In genomic region chr7:122288605-122289242, GRCm38 (mm10) we compare ENCODE assay signal across 8 mouse cellular contexts. TPM values are rescaled to one million over a fixed set of nuclear protein-coding genes. Genes with fewer than 3 reads are reported as not detected.
DNase-seq lines count a peak whose midpoint lies in the region; ATAC-seq and TF ChIP-seq lines count a peak whose summit lies in the region.

Gene Prkcb (plus strand): TSS chr7:122288751.

- no peak for TF ChIP-seq EP300 in ES-Bruce4 (IDR thresholded peaks at IDR 0.05; ENCODE audit: insufficient read depth, low read depth, low read length)

- peak within 1 kb of the TSS; percentile 69 for H3K4me3 ChIP-seq in ES-Bruce4 (ENCODE audit: low read depth, low read length)
- peak within 1 kb of the TSS; percentile 55 for H3K4me3 ChIP-seq in hindbrain, embryonic 11.5 days (ENCODE audit: low read depth, low read length)
- H3K4me3 ChIP-seq in lung, embryonic 16.5 days (ENCODE audit: low read length), result peak within 1 kb of the TSS; percentile 59

- no peaks in the 10 kb centered on the region for H3K9me3 ChIP-seq in ES-Bruce4 (replicated peaks; ENCODE audit: control insufficient read depth, insufficient read depth, low read length, poor library complexity, severe bottlenecking)
- no peaks in the 10 kb centered on the region for H3K9me3 ChIP-seq in hindbrain, embryonic 11.5 days (ENCODE audit: control insufficient read depth, low read length)
- H3K9me3 ChIP-seq in lung, embryonic 16.5 days (ENCODE audit: control insufficient read depth, low read length), result no peaks in the 10 kb centered on the region

- H3K9ac ChIP-seq in ES-Bruce4 (ENCODE audit: low read depth, poor library complexity, severe bottlenecking), result peak within 1 kb of the TSS; percentile 57; the same call in 1 of the 2 replicates
- peak within 1 kb of the TSS; percentile 53 for H3K9ac ChIP-seq in hindbrain, embryonic 11.5 days (ENCODE audit: low read depth, low read length)
- peak within 1 kb of the TSS; percentile 59 for H3K9ac ChIP-seq in lung, embryonic 16.5 days (ENCODE audit: low read length)

- TF ChIP-seq CTCF in ES-Bruce4 (IDR thresholded peaks at IDR 0.05; ENCODE audit: low read depth, low read length), result no peak

- DNase-seq in cerebellum, adult 8-10 months, result peak; percentile 79
- DNase-seq in hindbrain, embryonic 11.5 days (ENCODE audit: low spot score), result peak; percentile 86
- DNase-seq in layer of hippocampus, postnatal 10 days (ENCODE audit: low spot score in 2 of 2), result peak; percentile 79 to 85
- DNase-seq in ovary, adult 18-20 months (ENCODE audit: low spot score), result peak; percentile 39
- DNase-seq in thymus, adult 18-20 months, result peak; percentile 85 to 86

- no peak within 1 kb of the TSS for H3K27ac ChIP-seq in ES-Bruce4 (ENCODE audit: insufficient read depth, low read length)
- no peak within 1 kb of the TSS for H3K27ac ChIP-seq in hindbrain, embryonic 11.5 days (ENCODE audit: low read depth, low read length)
- H3K27ac ChIP-seq in lung, embryonic 16.5 days (ENCODE audit: low read length), result no peak within 1 kb of the TSS

- H3K4me2 ChIP-seq in hindbrain, embryonic 11.5 days (replicated peaks; ENCODE audit: low read depth, low read length), result peak within 1 kb of the TSS; percentile 91
- H3K4me2 ChIP-seq in lung, embryonic 16.5 days (ENCODE audit: low read depth, low read length), result peak within 1 kb of the TSS; percentile 96

- peak; percentile 73 for ATAC-seq in frontal cortex, adult (ENCODE audit: low TSS enrichment)
- peak; percentile 91 for ATAC-seq in hindbrain, embryonic 11.5 days (ENCODE audit: low FRiP score)
- ATAC-seq in lung, embryonic 16.5 days (ENCODE audit: low read depth), result peak; percentile 95

- no peaks in the 10 kb centered on the region for H3K36me3 ChIP-seq in ES-Bruce4 (ENCODE audit: control insufficient read depth, insufficient read depth, low read length, poor library complexity, severe bottlenecking)
- no peaks in the 10 kb centered on the region for H3K36me3 ChIP-seq in hindbrain, embryonic 11.5 days (ENCODE audit: control insufficient read depth, insufficient read depth, low read length)
- no peaks in the 10 kb centered on the region for H3K36me3 ChIP-seq in lung, embryonic 16.5 days (ENCODE audit: control insufficient read depth, insufficient read depth, low read length)

- TF ChIP-seq POLR2A in ES-Bruce4 (IDR thresholded peaks at IDR 0.05; ENCODE audit: insufficient read depth, low read length), result no peak

- H3K4me1 ChIP-seq in ES-Bruce4 (ENCODE audit: control insufficient read depth, insufficient read depth, low read length), result no peaks in the 10 kb centered on the region
- H3K4me1 ChIP-seq in hindbrain, embryonic 11.5 days (replicated peaks; ENCODE audit: control insufficient read depth, insufficient read depth, low read length), result 0 out of 2 replicates have a peak, but pooled peaks cover 2% of the 10 kb centered on the region
- H3K4me1 ChIP-seq in lung, embryonic 16.5 days (replicated peaks; ENCODE audit: control insufficient read depth, insufficient read depth, low read length), result peaks cover 13% of the 10 kb centered on the region

- 3% methylated on average over 41 of the region's 42 CpGs for WGBS in hindbrain, embryonic 11.5 days
- 7% methylated on average over 32 of the region's 42 CpGs for WGBS in lung, embryonic 16.5 days

- peaks cover 7% of the 10 kb centered on the region for H3K27me3 ChIP-seq in ES-Bruce4 (ENCODE audit: control insufficient read depth, insufficient read depth, low read length, poor library complexity, severe bottlenecking)
- peaks cover 16% of the 10 kb centered on the region for H3K27me3 ChIP-seq in hindbrain, embryonic 11.5 days (ENCODE audit: control insufficient read depth, insufficient read depth, low read length)
- H3K27me3 ChIP-seq in lung, embryonic 16.5 days (ENCODE audit: control insufficient read depth, insufficient read depth, low read depth, low read length), result peaks cover 36% of the 10 kb centered on the region

RNA-seq across cellular contexts. Expression of gene Prkcb, which starts in this region (rescaled TPM):
- polyA plus RNA-seq in ES-Bruce4 (2011; ENCODE audit: insufficient read depth, insufficient read length, low read depth, missing spikeins), result 1.4 and 2.3 TPM in 2 replicates
- 17.8 and 22.3 TPM in 2 replicates for polyA plus RNA-seq in hindbrain, embryonic 11.5 days (2014; fragmentation: Nextera tagmentation; extraction: Ambion mirVana)
- 100 to 1,000 TPM; 621 to 648 TPM for total RNA-seq in layer of hippocampus, postnatal 10 days (2021)
- polyA plus RNA-seq in lung, embryonic 16.5 days (2015; fragmentation: Nextera tagmentation; extraction: Ambion mirVana), result 4.1 and 5.2 TPM in 2 replicates
